Mouse (Mus musculus) CH12.LX (cell line): ENCODE data around the gene She. TPM values are rescaled to one million over a fixed set of nuclear protein-coding genes. Genes with fewer than 3 reads are reported as not detected.

Experiments used
- DNase-seq: peaks from one replicate; pipeline ENCODE4 v3.0.0-alpha.2; 2013; ENCODE audit errors: extremely low read depth
- H3K27ac ChIP-seq: 2 replicates; pipeline ENCODE4 v1.5.1; 2012; ENCODE audit warnings: low read depth, mild to moderate bottlenecking, control low read depth, moderate library complexity; ENCODE audit not compliant: insufficient read depth
- H3K27me3 ChIP-seq: replicated peaks from 2 replicates; pipeline ENCODE3; 2012; ENCODE audit warnings: inconsistent platforms
- H3K36me3 ChIP-seq, 2 experiments: replicated peaks in 1 of 2; 2 replicates each; pipeline versions ENCODE3 to v1.6.1; 2012; ENCODE audit warnings: inconsistent platforms in 1 of 2, low read length in 1 of 2, mild to moderate bottlenecking in 1 of 2, mixed read lengths in 1 of 2, moderate library complexity in 1 of 2; ENCODE audit not compliant: control insufficient read depth in 1 of 2, insufficient read depth in 1 of 2
- H3K4me1 ChIP-seq, 2 experiments: 2 replicates each; pipeline ENCODE4 v1.6.1; 2012; ENCODE audit warnings: inconsistent platforms in 1 of 2, moderate library complexity in 1 of 2; ENCODE audit not compliant: insufficient read depth in 2 of 2, control insufficient read depth in 1 of 2
- H3K4me2 ChIP-seq: 2 replicates; pipeline ENCODE4 v1.6.1; 2012; ENCODE audit warnings: low read depth, mild to moderate bottlenecking, control low read depth; ENCODE audit not compliant: poor library complexity, insufficient read depth, severe bottlenecking
- H3K4me3 ChIP-seq, 3 experiments: fragments of 150-350 bp in 1 of 3; sonication (generic) in 1 of 3; replicated peaks in 1 of 3; 2 replicates each; pipeline versions ENCODE3 to v1.5.1; 2011 to 2012; ENCODE audit warnings: low read depth in 2 of 3, low read length in 2 of 3, mild to moderate bottlenecking in 2 of 3, moderate library complexity in 2 of 3, control low read depth in 1 of 3, improper control_type of control experiment in 1 of 3, inconsistent platforms in 1 of 3, mixed read lengths in 1 of 3; ENCODE audit not compliant: poor library complexity in 1 of 3
- H3K79me2 ChIP-seq: replicated peaks from 2 replicates; pipeline ENCODE4 v1.6.1; 2012; ENCODE audit warnings: mild to moderate bottlenecking, moderate library complexity; ENCODE audit not compliant: control insufficient read depth, poor library complexity, insufficient read depth, severe bottlenecking; ENCODE audit errors: extremely low read depth
- H3K9ac ChIP-seq: 2 replicates; pipeline ENCODE4 v1.6.1; 2012; ENCODE audit warnings: low read depth, mild to moderate bottlenecking, control low read depth, moderate library complexity; ENCODE audit not compliant: insufficient read depth
- H3K9me3 ChIP-seq: replicated peaks from 2 replicates; pipeline ENCODE3; 2012; ENCODE audit warnings: low read length, inconsistent platforms, mixed read lengths
- CHD1 ChIP-seq: IDR thresholded peaks from 2 replicates; pipeline ENCODE4 v1.6.1; 2012; ENCODE audit warnings: low read depth, low read length, improper control_type of control experiment, inconsistent platforms
- CHD2 ChIP-seq: IDR thresholded peaks from 2 replicates; pipeline ENCODE4 v1.6.1; 2011; ENCODE audit warnings: low read length, improper control_type of control experiment
- EP300 ChIP-seq: IDR thresholded peaks from 2 replicates; pipeline ENCODE4 v1.6.1; 2011; ENCODE audit warnings: low read length, improper control_type of control experiment
- ETS1 ChIP-seq: conservative IDR thresholded peaks from 2 replicates; pipeline ENCODE4 v1.6.1; 2012; ENCODE audit warnings: low read depth, mild to moderate bottlenecking, inconsistent platforms, low read length, improper control_type of control experiment, moderate library complexity
- JUN ChIP-seq: IDR thresholded peaks from 2 replicates; pipeline ENCODE4 v1.6.1; 2011; ENCODE audit warnings: low read depth, mild to moderate bottlenecking, low read length, improper control_type of control experiment, moderate library complexity; ENCODE audit not compliant: insufficient read depth
- JUND ChIP-seq: conservative IDR thresholded peaks from 2 replicates; pipeline ENCODE4 v1.6.1; 2011; ENCODE audit warnings: low read depth, low read length, improper control_type of control experiment
- MAFK ChIP-seq: IDR thresholded peaks from 2 replicates; pipeline ENCODE4 v1.6.1; 2011; ENCODE audit warnings: low read length, improper control_type of control experiment; ENCODE audit not compliant: insufficient replicate concordance
- MXI1 ChIP-seq: IDR thresholded peaks from 2 replicates; pipeline ENCODE4 v1.6.1; 2011; ENCODE audit warnings: mild to moderate bottlenecking, low read depth, low read length, improper control_type of control experiment
- NELFE ChIP-seq: IDR thresholded peaks from 2 replicates; pipeline ENCODE4 v1.6.1; 2011; ENCODE audit warnings: low read depth, low read length, improper control_type of control experiment
- RAD21 ChIP-seq: IDR thresholded peaks from 2 replicates; pipeline ENCODE4 v1.6.1; 2011; ENCODE audit warnings: low read depth, mild to moderate bottlenecking, low read length, improper control_type of control experiment, moderate library complexity
- RCOR1 ChIP-seq: conservative IDR thresholded peaks from 2 replicates; pipeline ENCODE4 v1.6.1; 2012; ENCODE audit warnings: low read depth, mild to moderate bottlenecking, inconsistent platforms, low read length, improper control_type of control experiment
- SIN3A ChIP-seq: IDR thresholded peaks from 2 replicates; pipeline ENCODE4 v1.6.1; 2012; ENCODE audit warnings: low read length, improper control_type of control experiment, inconsistent platforms
- SMC3 ChIP-seq: IDR thresholded peaks from 2 replicates; pipeline ENCODE4 v1.6.1; 2011; ENCODE audit warnings: low read depth, low read length, improper control_type of control experiment
- USF2 ChIP-seq: conservative IDR thresholded peaks from 2 replicates; pipeline ENCODE4 v1.6.1; 2011; ENCODE audit warnings: low read depth, low read length, improper control_type of control experiment
- ZC3H11A ChIP-seq: IDR thresholded peaks from 2 replicates; pipeline ENCODE4 v1.6.1; 2012; ENCODE audit warnings: low read depth, mild to moderate bottlenecking, inconsistent platforms, low read length, improper control_type of control experiment
- ZKSCAN1 ChIP-seq: IDR thresholded peaks from 2 replicates; pipeline ENCODE4 v1.6.1; 2012; ENCODE audit warnings: low read depth, inconsistent platforms, low read length, improper control_type of control experiment, borderline replicate concordance
- ZNF384 ChIP-seq: IDR thresholded peaks from 2 replicates; pipeline ENCODE4 v1.6.1; 2012; ENCODE audit warnings: low read depth, low read length, improper control_type of control experiment, inconsistent platforms
- dilution Hi-C: fragments of 300-500 bp; cut with MboI; formaldehyde crosslinking; loops from 2 replicates; pipeline ENCODE4 v1.14.3; 2020; ENCODE audit warnings: low sequenced_read_pairs; ENCODE audit not compliant: extremely low pct_unique_long_range_greater_than_20kb, extremely low pct_ligation_motif_present
- in situ Hi-C: fragments of 300-500 bp; cut with MboI; formaldehyde crosslinking; loops from 3 replicates; pipeline ENCODE4 v1.14.3; 2019; ENCODE audit warnings: low sequenced_read_pairs, low pct_ligation_motif_present, low pct_unique_long_range_greater_than_20kb, mixed read lengths
- polyA plus RNA-seq: library from polyadenylated mRNA; unstranded; fragments of >175 nt; gene quantifications from 2 replicates; pipeline ENCODE4 v1.2.1, GENCODE M21; 2012; ENCODE audit warnings: low read depth; ENCODE audit not compliant: insufficient read length
- total RNA-seq, 2 experiments: library from RNA; depleted of rRNA; stranded (reverse); fragments of 300-350 nt in 1 of 2; fragments of >200 nt in 1 of 2; gene quantifications; 2 replicates each; pipeline ENCODE4 v1.2.3; 2012 to 2014

Gene She
- total and polyA plus RNA-seq, 3 experiments: not detected

DNA sequence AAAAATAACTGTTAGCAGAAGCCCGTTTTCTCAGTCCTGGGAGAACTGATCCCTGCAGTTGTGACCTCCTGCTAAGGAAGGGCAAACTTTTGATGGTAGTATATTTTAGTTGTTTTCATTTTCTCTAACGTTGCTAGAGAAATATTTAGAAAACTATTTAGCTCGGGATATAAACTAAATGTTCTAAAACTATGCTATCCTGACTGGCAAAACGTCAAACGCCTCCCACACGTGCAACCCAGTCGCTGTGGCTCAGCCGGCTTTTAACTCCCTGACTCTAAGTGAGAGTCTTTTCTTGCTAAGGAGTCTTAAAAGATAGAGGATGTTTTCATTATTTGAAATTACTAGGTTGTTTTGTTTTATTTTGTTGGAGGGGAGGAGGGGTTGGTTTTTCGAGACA, 43.9 kb downstream of the She start:
- no peak overlapping the region for H3K9ac ChIP-seq
- H3K4me2 ChIP-seq: no peak overlapping the region
- no peak overlapping the region for H3K27ac ChIP-seq
- peaks cover 2 to 59% of the 10 kb centered on the region in 2 experiments; a peak in 2 of 4 replicates for H3K4me1 ChIP-seq
- H3K79me2 ChIP-seq: no peaks in the 10 kb centered on the region
- dilution Hi-C loops: no loop called here
- H3K27me3 ChIP-seq: no peaks in the 10 kb centered on the region
- H3K36me3 ChIP-seq: peaks cover 0 to 10% of the 10 kb centered on the region in 2 experiments
- no peak overlapping the region for H3K4me3 ChIP-seq
- in situ Hi-C loops: no loop called here
- DNase-seq: no peak
- peaks cover 7% of the 10 kb centered on the region for H3K9me3 ChIP-seq
- TF ChIP-seq MXI1: no peak
- TF ChIP-seq ETS1: no peak
- no peak for TF ChIP-seq ZC3H11A
- no peak for TF ChIP-seq NELFE

DNA sequence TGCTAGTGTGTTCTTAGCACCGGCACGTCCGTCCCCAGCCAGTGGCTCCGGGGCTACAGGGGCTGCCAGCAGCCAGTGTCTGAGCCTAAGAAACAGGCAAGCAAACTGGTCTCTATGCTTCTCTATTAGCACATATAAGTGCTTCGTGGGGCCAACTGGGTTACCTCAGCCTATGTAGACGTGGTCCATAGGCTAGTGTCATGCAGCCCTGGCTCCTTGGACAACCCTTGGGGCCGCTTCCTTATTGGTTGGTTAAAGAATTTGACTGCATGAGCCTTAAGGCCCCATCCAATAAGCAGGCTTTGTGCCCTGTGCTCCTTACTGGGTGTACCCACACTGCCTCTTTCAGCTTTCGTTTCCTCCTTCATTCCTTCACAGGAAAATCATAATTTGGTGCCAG, 44.6 kb downstream of the She start:
- H3K79me2 ChIP-seq: no peaks in the 10 kb centered on the region
- no peak overlapping the region for H3K4me2 ChIP-seq
- no peak overlapping the region for H3K9ac ChIP-seq
- H3K4me3 ChIP-seq: no peak overlapping the region
- no peak for DNase-seq
- TF ChIP-seq SMC3 (no peak), RAD21 (no peak), MXI1 (no peak), CHD1 (no peak), MAFK (no peak), ZKSCAN1 (no peak), ZNF384 (no peak), CHD2 (no peak), NELFE (no peak), SIN3A (no peak), JUN (no peak), JUND (no peak), RCOR1 (no peak), USF2 (no peak), EP300 (no peak)
- H3K27ac ChIP-seq: no peak overlapping the region
- peaks cover 6 to 59% of the 10 kb centered on the region in 2 experiments for H3K4me1 ChIP-seq
- peaks cover 7% of the 10 kb centered on the region for H3K9me3 ChIP-seq
- H3K36me3 ChIP-seq: peaks cover 0 to 10% of the 10 kb centered on the region in 2 experiments
- dilution Hi-C loops: no loop called here
- no peaks in the 10 kb centered on the region for H3K27me3 ChIP-seq
- in situ Hi-C loops: no loop called here
